Mouse (Mus musculus) embryo, embryonic 9.5 days (tissue): ENCODE measurements around the gene B3gnt2.

Experiments
- DNase-seq: peaks from one replicate; pipeline ENCODE4 v3.0.0-alpha.2; 2017; ENCODE audit errors: extremely low spot score

B3gnt2 gene

DNA sequence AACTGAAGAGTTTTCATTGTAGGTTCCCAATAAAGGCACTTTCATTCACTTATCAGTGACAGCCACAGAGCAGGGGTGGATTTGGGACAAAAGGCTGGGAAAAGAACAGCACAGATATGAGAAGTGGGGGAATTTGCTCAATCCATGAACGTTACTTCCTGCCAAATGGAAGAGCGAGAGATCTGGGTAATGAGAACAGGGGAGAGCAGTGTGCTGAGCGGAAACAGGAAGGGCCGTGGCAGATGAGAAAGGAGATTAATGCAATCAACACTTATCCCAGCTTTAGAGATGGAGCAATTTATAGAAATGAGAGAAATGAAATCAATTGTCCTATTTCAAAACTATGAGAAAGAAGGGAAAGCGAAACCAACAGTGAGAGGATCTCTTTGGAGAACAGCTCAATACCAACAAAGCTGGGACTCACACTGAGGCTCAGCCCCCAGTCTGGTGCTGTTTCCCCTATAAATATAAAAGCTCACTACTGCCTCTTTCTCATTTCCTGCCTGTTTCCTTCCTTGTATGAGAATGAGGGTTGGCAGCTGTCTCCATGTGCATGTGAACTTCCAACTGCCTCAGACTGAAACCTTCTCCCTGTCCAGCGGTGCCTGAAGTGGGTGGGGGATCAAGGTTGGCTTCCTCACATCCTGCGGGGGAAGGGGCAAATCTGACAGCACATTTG lies 11.0 kb upstream of the B3gnt2 start:
- DNase-seq = no peak

DNA sequence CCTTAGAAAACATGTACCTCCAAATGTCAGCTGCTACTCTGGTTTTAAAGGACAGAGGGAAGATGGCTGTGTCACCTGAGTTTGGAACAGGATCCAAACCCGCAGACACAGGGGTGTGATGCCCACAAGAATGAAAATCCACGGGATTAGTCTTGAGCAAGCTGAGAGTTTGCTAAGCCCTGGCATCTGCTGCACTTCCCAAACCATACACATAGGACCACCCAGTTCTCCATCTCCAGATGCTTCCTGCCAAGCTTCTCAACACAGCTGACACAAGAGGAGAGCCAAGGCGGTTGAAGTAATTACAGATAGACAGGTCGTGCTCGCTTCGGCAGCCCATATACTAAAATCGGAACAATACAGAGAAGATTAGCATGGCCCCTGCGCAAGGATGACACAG lies 7.8 kb upstream of the B3gnt2 start:
- no peak for DNase-seq

DNA sequence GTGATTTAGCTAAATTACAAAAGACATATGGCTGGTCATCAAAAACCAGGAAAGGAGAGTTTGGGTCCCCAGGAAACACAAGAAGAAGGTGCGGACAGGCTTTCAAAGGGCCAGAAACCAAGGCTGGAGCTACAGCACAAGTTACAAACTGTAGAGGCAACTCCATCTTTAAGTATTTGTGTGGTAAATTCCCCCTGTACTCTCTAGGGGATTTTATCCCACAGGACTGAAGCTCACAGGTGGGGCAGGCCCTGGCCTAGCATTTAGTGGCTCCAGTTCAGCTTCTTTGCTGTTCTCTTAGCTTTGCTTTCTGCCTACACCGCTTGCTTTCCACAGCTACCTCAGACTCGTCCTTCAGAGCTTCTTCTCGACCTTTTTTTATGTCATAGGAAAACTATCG lies 6.9 kb upstream of the B3gnt2 start:
- no peak for DNase-seq

DNA sequence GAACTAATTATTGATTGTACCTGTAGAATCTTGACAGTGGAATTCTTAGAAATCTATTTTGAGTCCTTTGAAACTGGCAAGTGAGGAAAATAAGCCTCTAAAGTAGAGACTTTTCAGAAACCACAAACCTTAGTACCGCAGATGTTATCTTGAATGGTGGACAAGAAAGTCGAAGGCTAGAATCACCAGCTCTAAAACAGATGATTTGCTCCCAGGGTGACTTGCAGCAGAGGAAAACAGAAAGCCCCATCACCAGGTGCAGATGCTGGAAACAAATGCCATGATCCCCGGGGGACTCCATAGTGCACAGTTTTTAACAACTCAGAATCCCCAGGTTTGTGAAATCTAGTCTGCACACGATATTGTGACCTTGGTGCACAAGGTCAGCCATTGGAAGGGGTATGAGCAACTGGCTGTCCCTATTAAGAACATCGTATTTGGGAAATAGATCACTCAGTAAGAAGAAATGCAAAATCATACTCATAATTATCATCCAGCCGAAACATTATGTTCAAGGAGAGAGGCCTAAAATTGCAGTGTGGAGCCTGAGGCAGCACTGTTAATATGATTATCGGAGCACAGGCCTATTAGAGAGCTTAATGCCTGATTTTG lies 5.0 kb upstream of the B3gnt2 start:
- no peak for DNase-seq

DNA sequence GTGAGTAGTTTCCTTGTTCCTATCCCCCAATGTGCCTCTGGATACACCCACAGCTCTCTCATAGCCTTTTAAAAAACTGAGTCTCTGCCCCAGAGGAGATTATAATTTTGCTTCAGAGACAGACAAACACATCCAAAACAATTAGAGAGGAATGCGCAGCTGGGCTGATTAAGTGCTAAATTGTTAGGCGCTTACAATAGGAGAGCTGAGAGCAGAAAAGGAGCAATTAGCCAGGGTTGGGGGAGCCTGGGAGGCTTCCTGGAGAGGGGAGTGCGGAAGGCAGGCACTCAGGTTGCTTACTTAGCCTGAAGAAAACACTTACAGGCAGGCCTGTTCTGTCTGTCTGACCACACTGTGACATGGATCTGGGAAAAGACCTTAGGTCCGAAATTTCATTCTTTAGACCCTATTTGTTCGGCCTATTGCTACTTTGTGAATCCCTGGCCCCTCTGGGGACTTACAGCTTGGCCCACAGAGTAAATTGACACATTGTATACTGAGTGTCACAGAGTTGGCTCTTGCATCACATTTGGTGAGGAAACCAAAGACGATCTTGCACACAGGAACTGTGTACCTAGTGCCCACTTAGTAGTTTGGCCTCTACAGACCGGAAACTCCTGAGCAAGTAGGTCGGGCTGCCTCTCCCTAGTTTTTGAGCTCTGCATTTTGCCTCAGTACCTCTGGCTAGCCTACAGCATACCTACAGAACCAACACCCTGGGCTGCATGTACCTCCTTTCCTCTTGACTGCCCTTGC lies 3.7 kb upstream of the B3gnt2 start:
- DNase-seq = no peak

DNA sequence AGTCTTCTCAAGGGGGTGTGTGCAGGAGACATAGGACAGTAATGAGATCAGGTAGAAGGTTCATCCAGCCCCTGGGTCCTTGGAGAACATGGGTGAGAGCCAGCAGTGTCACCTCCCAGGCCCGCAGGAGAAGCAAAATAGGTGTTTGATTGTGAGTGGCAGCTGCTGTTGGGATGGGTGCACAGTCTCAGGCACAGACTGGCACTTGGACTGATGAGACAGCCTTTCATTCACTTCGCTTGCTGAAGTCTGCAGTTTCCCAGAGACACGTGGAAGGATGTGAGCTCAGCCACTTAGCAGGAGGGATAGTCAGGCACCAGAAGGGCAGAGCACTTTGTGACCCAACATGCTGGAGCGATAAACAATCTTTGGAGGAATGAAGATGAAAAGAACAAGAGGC lies 2.8 kb upstream of the B3gnt2 start:
- no peak for DNase-seq

DNA sequence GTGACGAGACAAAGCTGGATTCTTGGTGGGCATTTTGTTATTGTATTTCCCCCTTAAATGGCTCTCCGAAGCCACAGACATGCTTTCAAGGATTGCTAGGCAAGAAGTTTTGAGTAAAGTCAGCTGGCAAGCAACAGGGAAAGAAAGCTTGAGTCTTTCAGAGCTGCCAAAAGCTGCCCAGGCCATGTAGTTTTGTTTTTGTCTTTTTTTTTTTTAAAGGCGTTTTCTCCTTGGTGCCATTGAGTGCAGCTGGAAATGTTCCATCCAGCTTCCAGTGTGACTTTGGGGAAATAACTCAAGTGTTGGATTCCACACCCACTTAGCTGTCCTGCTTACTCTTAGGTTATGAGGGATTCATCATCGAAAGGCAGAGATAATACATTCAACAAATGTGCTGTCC lies 554 bp upstream of the B3gnt2 start:
- no peak for DNase-seq

DNA sequence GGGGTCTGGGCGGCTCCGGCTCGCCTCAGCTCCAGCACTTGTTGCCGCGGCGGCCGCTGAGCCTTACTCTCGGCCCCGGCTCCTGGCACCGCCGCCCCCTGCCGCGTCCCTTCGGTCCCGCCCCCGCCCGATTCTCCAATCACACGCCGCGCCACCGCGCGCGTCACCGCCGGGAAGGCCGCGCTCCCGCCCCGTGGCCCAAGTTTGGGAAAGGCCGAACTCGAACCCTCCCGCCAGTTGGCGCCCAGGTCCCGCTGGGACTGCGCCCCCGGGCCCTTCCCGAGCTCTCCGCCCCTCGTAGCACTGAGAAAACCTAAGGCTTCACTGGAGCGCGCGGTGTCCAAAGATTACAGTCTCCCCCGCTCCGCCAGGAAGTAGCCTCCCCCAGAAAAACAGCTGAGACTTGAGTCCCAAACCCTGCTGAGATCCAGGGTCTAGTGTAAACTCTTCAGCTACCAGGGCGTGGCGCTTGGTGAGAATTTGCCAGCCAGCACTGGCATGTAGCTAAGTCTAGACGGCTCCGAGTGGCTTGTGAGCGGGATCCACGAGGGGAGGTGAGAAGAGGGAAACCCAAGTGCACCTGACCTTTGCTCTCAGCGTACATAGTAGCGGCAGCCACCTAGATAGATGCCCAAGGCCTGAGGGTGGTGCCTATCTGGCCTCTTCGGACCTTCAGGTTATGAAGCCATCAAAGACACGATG lies 977 bp downstream of the B3gnt2 start:
- DNase-seq = peak; percentile 91

DNA sequence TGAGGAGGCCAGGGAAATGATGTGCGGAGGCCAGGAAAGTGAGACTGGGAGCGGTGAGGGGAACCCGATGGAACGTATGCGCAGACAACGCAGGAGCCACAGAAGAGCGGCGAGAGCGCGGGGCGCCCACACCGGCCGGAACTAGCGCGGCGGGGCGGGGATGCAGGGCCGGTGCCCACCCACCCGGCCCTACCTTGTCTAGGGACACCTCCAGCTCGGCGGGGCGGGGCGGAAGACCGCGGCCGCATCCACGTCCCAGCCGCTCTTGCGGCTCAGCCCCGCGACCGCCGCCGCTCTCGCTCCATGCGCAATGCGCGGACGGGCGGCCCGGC lies 1.5 kb downstream of the B3gnt2 start:
- DNase-seq = no peak

DNA sequence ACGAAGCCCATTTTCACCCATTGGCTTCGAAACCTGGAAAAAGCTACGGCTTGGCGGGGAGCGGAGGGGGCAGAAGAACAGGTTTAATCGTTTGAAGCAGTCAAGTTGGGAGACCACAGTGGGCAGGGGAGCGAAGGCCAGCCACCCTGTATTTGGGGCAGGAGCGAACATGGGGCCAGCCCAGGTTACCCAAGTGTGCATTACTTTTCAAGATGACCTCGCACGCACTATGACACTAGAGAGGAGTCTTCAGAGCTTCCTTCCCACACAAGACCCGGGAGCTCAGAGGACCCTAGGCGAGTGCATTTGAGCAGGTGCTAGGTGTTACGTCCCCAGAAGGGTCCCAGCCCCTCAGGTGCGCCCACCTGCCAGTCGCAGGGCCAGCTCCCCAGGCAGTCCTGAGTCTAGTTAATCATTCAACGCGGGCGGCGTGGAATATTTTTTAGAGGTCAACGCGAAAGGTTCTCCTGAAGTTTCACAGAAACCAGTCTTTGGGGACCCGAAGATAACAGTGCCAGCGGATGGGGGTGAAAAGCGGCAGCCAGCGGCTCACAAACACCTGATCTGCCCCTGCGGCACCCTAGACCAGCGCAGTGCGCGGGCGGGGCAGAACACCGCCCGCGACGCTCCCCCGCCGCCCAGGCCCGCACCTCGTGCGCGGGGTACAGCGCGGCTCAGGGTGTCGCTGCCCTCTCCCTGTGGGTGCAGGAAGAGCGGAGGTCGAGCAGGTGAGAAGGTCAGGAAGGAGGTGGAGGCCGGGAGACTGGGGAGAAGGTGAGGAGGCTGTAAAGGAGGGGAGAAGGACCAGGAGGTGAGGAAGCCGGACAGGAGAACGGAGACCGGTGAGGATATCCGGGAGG lies 2.1 kb downstream of the B3gnt2 start:
- DNase-seq = peak; percentile 35

DNA sequence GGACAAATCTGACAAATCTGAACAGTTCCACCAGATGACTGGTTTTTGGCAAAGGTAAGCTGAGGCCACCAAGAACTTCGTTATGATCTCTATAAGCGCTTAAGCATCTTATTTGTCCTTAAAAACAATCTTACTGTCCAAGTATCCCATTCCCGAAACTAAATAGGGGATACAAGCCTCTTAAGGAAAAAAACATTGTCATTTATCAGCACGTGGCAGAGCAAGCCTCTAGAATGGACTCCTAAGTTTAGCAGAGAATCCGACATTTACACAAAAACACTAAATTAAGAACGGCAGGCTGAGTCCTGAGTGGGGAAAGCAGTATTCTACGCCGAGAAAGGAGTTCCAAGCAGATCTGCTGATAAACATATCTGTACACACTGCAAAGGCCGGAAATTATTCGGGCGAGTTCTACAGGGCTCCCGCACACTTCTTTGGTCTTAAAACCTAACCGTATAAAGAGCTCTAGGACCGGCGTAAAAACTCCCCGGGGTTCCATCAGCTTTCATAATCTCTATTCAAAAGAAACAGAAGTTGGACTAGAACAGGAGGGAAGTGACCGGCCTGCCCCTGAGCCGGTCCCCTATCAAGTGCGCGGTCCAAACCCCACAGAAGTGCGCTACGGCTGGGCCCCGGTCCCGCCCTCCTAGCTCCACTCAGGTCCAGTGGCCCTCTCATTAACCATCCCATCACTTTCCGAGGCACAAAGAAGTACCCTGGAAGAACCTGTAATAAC lies 2.9 kb downstream of the B3gnt2 start:
- peak; percentile 36 for DNase-seq

DNA sequence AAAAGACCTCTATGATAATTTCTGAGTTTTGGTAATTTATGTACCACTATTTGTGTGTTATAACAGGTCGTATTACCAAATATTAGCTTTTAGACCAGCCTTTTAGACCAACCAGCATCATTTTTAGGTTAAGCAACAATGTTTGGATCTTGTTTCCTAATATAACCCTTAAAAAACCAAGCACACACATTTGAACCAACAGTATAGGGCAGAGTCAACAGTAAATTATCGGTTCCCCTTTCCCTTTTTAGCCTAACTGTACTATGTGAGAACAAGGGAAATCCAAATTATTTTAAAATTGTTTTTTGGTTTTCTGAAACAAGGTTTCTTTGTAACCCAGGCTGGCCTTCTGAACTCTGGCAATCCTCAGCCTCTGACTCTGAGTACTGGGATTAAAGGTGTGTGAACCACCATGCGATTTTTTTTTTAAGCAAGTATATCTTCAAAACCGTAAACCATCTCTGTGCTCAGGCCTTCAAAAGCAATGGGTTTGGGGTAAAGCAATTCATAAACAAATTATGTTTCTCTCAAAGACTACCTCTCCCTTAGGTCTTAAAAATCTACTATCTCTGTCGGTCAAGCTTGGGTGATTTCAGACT lies 3.6 kb downstream of the B3gnt2 start:
- no peak for DNase-seq

DNA sequence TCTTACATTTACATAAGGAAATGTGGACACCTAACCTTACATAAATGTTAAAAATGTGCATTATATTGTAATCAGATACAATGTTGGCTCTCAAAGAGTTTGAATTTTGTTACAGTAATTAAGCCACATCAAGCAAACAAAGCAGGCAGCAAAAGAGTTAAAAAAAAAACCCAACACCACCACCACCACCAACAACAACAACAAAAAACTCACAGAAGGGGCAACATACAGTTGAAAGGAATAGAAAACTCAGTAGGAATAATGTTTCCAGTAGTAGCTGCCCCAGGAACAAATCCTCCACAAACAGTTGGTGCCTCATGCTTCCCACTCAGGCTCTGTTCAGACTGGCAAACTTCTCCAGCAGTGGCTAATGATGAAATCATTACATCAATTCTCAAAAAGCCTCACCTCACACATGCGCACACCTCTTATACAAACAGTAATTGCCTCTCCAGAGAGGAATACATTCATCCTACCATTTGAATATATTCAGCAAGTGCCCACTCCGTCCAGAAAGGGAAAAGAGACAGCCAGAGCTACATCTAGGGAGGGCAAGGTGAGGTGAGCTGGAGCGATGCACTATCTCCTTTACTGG lies 4.3 kb downstream of the B3gnt2 start:
- no peak for DNase-seq

DNA sequence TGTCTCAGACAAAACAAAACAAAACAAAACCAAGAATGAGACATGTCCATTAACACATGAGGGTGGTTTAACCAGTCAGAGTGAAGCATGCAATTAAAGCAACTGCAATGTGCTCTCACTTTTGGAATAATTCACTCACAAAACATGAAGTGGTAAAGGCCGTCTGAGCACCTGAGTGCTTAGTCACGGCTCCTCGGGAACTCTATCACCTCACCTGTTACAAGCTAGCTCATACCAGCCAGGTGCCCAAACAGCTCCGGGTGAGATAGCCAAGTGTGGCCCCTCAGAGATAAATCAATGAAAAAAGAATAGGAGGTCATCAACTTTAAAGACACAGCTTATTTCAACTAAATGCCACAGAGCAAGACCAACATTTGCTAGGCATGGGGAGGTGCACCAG lies 6.2 kb downstream of the B3gnt2 start:
- DNase-seq = no peak

DNA sequence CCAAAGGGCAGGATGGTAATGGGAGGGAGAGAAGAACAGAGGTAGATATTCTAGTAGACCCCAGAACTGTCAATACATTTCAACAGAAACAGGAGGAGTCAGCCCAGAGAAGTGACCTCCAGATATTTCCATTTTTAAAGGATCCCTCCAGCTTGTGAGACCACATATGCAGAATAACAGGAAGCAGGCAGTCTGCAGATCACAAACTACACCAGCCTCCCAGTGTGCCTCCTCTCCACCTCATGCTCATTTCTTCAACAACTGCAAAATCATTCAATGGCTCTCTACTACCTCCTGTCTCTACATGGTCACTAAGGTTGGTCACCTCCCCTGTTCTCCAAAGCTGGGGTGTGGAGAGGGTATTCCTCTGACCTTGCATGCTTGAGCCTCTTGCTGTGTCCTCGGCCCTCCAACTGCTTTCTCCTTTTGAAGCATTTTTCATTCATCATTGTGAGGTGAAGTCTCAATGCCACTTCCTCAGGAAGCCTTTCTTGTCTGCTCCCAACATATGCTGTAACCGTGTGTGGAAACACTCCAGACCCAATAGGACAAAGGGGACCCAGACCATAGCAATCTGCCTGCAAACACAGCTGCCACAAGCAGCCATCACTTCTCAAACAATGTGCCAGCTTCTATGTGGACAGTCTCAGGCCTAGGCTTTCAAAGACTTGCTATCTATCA lies 7.1 kb downstream of the B3gnt2 start:
- no peak for DNase-seq

DNA sequence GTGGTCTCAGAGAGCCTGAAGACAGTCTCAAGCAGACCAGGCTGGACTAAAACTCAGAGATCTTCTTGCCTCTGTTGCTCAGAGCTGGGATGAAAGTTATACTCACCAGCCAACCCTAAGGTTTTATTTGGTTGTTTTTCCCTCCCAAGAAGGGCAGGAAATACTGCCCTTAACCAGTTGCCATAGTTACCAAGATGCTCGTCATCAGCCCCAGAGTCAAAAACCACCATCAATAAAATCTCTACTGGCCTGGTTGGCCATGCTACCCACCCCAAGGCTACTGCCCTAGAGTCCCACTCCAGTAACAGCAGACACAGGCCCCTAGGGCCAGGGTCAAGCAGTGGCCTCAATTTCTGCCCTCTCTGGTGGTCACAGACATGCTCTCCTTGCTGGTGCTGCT lies 8.3 kb downstream of the B3gnt2 start:
- no peak for DNase-seq

DNA sequence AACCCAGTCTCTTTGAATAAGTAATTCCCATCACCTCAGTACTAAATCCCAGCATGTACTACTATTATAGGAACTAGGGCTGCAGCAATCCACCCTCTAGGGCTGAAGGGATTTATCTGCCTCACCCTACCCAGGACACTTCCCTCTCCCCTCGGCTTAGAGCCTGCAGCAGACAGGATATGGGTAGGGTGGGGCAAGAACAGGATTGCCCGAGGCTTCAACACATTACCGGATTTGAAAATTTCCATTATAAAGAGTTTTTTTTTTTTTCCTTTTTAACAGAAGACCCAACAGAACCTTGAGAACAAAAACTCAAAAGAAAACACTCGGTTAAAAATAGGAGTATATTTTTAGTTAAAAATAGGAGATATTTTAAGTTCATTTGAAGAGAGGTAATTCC lies 9.3 kb downstream of the B3gnt2 start:
- no peak for DNase-seq

DNA sequence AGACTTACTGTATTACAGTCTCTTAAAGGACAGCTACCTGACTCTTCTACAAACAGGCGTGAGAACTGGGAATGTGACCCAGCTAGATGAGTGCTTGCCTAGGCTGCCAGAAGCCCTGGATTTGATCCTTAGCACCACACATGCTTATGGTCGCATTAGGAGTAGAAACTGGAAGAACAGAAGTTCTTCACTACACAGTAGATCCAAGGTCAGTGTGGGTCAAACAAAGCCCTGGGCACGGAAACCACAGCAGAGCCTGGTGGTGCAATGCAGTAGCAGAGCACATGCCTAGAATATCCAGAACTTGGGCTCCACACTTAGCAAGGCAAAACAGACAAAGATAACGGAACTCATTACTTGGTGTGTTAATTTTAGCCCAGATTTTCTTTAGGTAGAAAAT lies 10.7 kb downstream of the B3gnt2 start:
- DNase-seq = no peak

DNA sequence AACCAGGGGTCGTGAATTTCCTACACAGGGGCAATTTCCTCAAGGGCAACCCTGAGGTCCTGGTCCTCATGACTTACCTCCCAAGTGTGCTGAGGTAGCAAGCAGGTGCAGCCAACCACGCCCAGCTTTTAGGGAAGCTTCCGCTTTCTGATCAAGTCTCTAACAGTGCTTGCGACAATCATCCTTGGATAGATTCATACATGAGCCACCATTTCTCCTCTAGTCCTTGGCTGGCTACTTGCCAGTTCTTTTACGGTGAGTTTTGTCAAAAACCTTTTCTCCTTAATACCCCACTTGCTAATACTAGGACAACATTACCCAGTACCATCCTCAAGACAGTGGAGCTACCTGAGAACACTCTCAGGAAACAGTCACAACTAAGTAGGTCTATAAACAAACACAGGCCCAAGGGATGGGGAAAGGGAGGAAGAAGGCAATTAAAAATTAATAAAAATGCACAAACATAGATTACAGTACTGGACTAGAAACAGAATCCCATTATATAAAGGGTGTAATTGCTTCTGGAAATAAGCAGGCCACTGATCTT lies 12.0 kb downstream of the B3gnt2 start:
- DNase-seq = no peak
